Mouse (Mus musculus): ENCODE measurements at regions not wholly inside any gene's neighbourhood (a gene's known extent, or its start where the extent isn't known, plus 50 kb on each side); places are given as distances from the start of the nearest gene placed in this dataset.

GRCm38 (mm10) chr7:95620079-95620478 is 551.0 kb upstream of the Tenm4 start:
- Histone ChIP-seq H3K4me3 (ENCODE audit: low read depth, low read length) (no peak overlapping the region), H3K27ac (ENCODE audit: low read length) (no peak overlapping the region), H3K36me3 (ENCODE audit: control insufficient read depth, insufficient read depth, low read length) (no peaks in the 10 kb centered on the region), H3K4me2 (replicated peaks; ENCODE audit: low read depth, low read length) (no peak overlapping the region), H3K27me3 (ENCODE audit: control insufficient read depth, insufficient read depth, low read length) (no peaks in the 10 kb centered on the region), H3K9me3 (ENCODE audit: control insufficient read depth, low read depth, low read length) (no peaks in the 10 kb centered on the region), H3K4me1 (ENCODE audit: control insufficient read depth, insufficient read depth, low read length) (no peaks in the 10 kb centered on the region), H3K9ac (replicated peaks; ENCODE audit: low read depth, low read length) (no peak overlapping the region)
- peak; percentile 65; the same call in 1 of the 2 replicates for ATAC-seq (ENCODE audit: insufficient number of reproducible peaks, insufficient read depth, low FRiP score, low read depth)

GRCm38 (mm10) chr7:95640683-95641082 is 530.4 kb upstream of the Tenm4 start:
- ATAC-seq (ENCODE audit: insufficient number of reproducible peaks, insufficient read depth, low FRiP score, low read depth) = peak; percentile 75
- 73% methylated on average over 5 of the region's 5 CpGs for WGBS
- no peak overlapping the region for H3K4me3 ChIP-seq (ENCODE audit: low read depth, low read length)
- no peak overlapping the region for H3K27ac ChIP-seq (ENCODE audit: low read length)
- no peaks in the 10 kb centered on the region for H3K9me3 ChIP-seq (ENCODE audit: control insufficient read depth, low read depth, low read length)
- no peaks in the 10 kb centered on the region for H3K4me1 ChIP-seq (ENCODE audit: control insufficient read depth, insufficient read depth, low read length)
- no peak overlapping the region for H3K4me2 ChIP-seq (replicated peaks; ENCODE audit: low read depth, low read length)
- no peak overlapping the region for H3K9ac ChIP-seq (replicated peaks; ENCODE audit: low read depth, low read length)
- H3K27me3 ChIP-seq (ENCODE audit: control insufficient read depth, insufficient read depth, low read length) = no peaks in the 10 kb centered on the region
- no peaks in the 10 kb centered on the region for H3K36me3 ChIP-seq (ENCODE audit: control insufficient read depth, insufficient read depth, low read length)

- Histone ChIP-seq H3K4me3 (ENCODE audit: low read depth, low read length) (no peak overlapping the region), H3K4me2 (replicated peaks; ENCODE audit: low read depth, low read length) (no peak overlapping the region), H3K9me3 (ENCODE audit: control insufficient read depth, low read depth, low read length) (no peaks in the 10 kb centered on the region), H3K27ac (ENCODE audit: low read length) (no peak overlapping the region), H3K4me1 (ENCODE audit: control insufficient read depth, insufficient read depth, low read length) (no peaks in the 10 kb centered on the region), H3K9ac (replicated peaks; ENCODE audit: low read depth, low read length) (no peak overlapping the region), H3K27me3 (ENCODE audit: control insufficient read depth, insufficient read depth, low read length) (no peaks in the 10 kb centered on the region), H3K36me3 (ENCODE audit: control insufficient read depth, insufficient read depth, low read length) (no peaks in the 10 kb centered on the region)
- ATAC-seq (ENCODE audit: insufficient number of reproducible peaks, insufficient read depth, low FRiP score, low read depth) = no peak
- WGBS = 90% methylated on average over 1 of the region's 1 CpGs
These were observed 496.7 kb upstream of the Tenm4 start for GRCm38 (mm10) chr7:95674319-95674718.

GRCm38 (mm10) chr7:95682521-95682920 is 488.5 kb upstream of the Tenm4 start:
- H3K27ac ChIP-seq (ENCODE audit: low read length) = no peak overlapping the region
- ATAC-seq (ENCODE audit: insufficient number of reproducible peaks, insufficient read depth, low FRiP score, low read depth) = no peak
- no peaks in the 10 kb centered on the region for H3K36me3 ChIP-seq (ENCODE audit: control insufficient read depth, insufficient read depth, low read length)
- H3K9ac ChIP-seq (replicated peaks; ENCODE audit: low read depth, low read length) = no peak overlapping the region
- no peak overlapping the region for H3K4me3 ChIP-seq (ENCODE audit: low read depth, low read length)
- no peaks in the 10 kb centered on the region for H3K9me3 ChIP-seq (ENCODE audit: control insufficient read depth, low read depth, low read length)
- 37% methylated on average over 3 of the region's 3 CpGs for WGBS
- H3K4me1 ChIP-seq (ENCODE audit: control insufficient read depth, insufficient read depth, low read length) = no peaks in the 10 kb centered on the region
- H3K27me3 ChIP-seq (ENCODE audit: control insufficient read depth, insufficient read depth, low read length) = no peaks in the 10 kb centered on the region
- no peak overlapping the region for H3K4me2 ChIP-seq (replicated peaks; ENCODE audit: low read depth, low read length)

GRCm38 (mm10) chr7:95687733-95688132 is 483.3 kb upstream of the Tenm4 start:
- no peak overlapping the region for H3K4me3 ChIP-seq (ENCODE audit: low read depth, low read length)
- no peak overlapping the region for H3K9ac ChIP-seq (replicated peaks; ENCODE audit: low read depth, low read length)
- 78% methylated on average over 3 of the region's 3 CpGs for WGBS
- no peak overlapping the region for H3K27ac ChIP-seq (ENCODE audit: low read length)
- ATAC-seq (ENCODE audit: insufficient number of reproducible peaks, insufficient read depth, low FRiP score, low read depth) = no peak
- H3K36me3 ChIP-seq (ENCODE audit: control insufficient read depth, insufficient read depth, low read length) = no peaks in the 10 kb centered on the region
- no peak overlapping the region for H3K4me2 ChIP-seq (replicated peaks; ENCODE audit: low read depth, low read length)
- H3K9me3 ChIP-seq (ENCODE audit: control insufficient read depth, low read depth, low read length) = no peaks in the 10 kb centered on the region
- no peaks in the 10 kb centered on the region for H3K27me3 ChIP-seq (ENCODE audit: control insufficient read depth, insufficient read depth, low read length)
- 0 out of 2 replicates have a peak, but pooled peaks cover 5% of the 10 kb centered on the region for H3K4me1 ChIP-seq (ENCODE audit: control insufficient read depth, insufficient read depth, low read length)

GRCm38 (mm10) chr7:95688151-95689146 is 482.6 kb upstream of the Tenm4 start:
- H3K4me2 ChIP-seq (replicated peaks; ENCODE audit: low read depth, low read length) = peak overlapping the region; percentile 31
- 18% methylated on average over 16 of the region's 16 CpGs for WGBS

GRCm38 (mm10) chr7:95689161-95689833 is 481.7 kb upstream of the Tenm4 start:
- Histone ChIP-seq H3K4me2 (replicated peaks; ENCODE audit: low read depth, low read length) (peak overlapping the region; percentile 31), H3K27me3 (ENCODE audit: control insufficient read depth, insufficient read depth, low read length) (no peaks in the 10 kb centered on the region), H3K27ac (ENCODE audit: low read length) (no peak overlapping the region), H3K36me3 (ENCODE audit: control insufficient read depth, insufficient read depth, low read length) (no peaks in the 10 kb centered on the region), H3K9me3 (ENCODE audit: control insufficient read depth, low read depth, low read length) (no peaks in the 10 kb centered on the region), H3K9ac (replicated peaks; ENCODE audit: low read depth, low read length) (no peak overlapping the region), H3K4me1 (ENCODE audit: control insufficient read depth, insufficient read depth, low read length) (0 out of 2 replicates have a peak, but pooled peaks cover 5% of the 10 kb centered on the region), H3K4me3 (ENCODE audit: low read depth, low read length) (peak overlapping the region; percentile 13; the same call in 1 of the 2 replicates)
- 30% methylated on average over 7 of the region's 7 CpGs for WGBS
- no peak for ATAC-seq (ENCODE audit: insufficient number of reproducible peaks, insufficient read depth, low FRiP score, low read depth)

More at GRCm38 (mm10) chr7:95688151-95689146, 482.6 kb upstream of the Tenm4 start:
- H3K9ac ChIP-seq (replicated peaks; ENCODE audit: low read depth, low read length) = no peak overlapping the region
- no peaks in the 10 kb centered on the region for H3K36me3 ChIP-seq (ENCODE audit: control insufficient read depth, insufficient read depth, low read length)
- 0 out of 2 replicates have a peak, but pooled peaks cover 5% of the 10 kb centered on the region for H3K4me1 ChIP-seq (ENCODE audit: control insufficient read depth, insufficient read depth, low read length)
- H3K9me3 ChIP-seq (ENCODE audit: control insufficient read depth, low read depth, low read length) = no peaks in the 10 kb centered on the region
- H3K27me3 ChIP-seq (ENCODE audit: control insufficient read depth, insufficient read depth, low read length) = no peaks in the 10 kb centered on the region
- no peak overlapping the region for H3K27ac ChIP-seq (ENCODE audit: low read length)
- 0 out of 2 replicates have a peak, but pooled peaks have one; percentile 49 for ATAC-seq (ENCODE audit: insufficient number of reproducible peaks, insufficient read depth, low FRiP score, low read depth)
- H3K4me3 ChIP-seq (ENCODE audit: low read depth, low read length) = peak overlapping the region; percentile 13

GRCm38 (mm10) chr7:95699506-95699905 is 471.5 kb upstream of the Tenm4 start:
- Histone ChIP-seq H3K4me2 (replicated peaks; ENCODE audit: low read depth, low read length) (no peak overlapping the region), H3K36me3 (ENCODE audit: control insufficient read depth, insufficient read depth, low read length) (no peaks in the 10 kb centered on the region), H3K9me3 (ENCODE audit: control insufficient read depth, low read depth, low read length) (no peaks in the 10 kb centered on the region), H3K9ac (replicated peaks; ENCODE audit: low read depth, low read length) (no peak overlapping the region), H3K4me1 (ENCODE audit: control insufficient read depth, insufficient read depth, low read length) (no peaks in the 10 kb centered on the region), H3K27ac (ENCODE audit: low read length) (no peak overlapping the region), H3K27me3 (ENCODE audit: control insufficient read depth, insufficient read depth, low read length) (no peaks in the 10 kb centered on the region), H3K4me3 (ENCODE audit: low read depth, low read length) (no peak overlapping the region)
- no peak for ATAC-seq (ENCODE audit: insufficient number of reproducible peaks, insufficient read depth, low FRiP score, low read depth)
- 57% methylated on average over 9 of the region's 9 CpGs for WGBS
